Mouse (Mus musculus): ENCODE results near the gene Akap13. TPM values are rescaled to one million over a fixed set of nuclear protein-coding genes. Genes with fewer than 3 reads are reported as not detected.
"Not testable (repeated sequence)": the region's sequence is repeated elsewhere in the genome, so short reads cannot be mapped to it uniquely, and the experiment has no call there.

Gene Akap13
- polyA plus RNA-seq, 1 experiment from 2014 or later: 31.0 TPM

- Histone ChIP-seq H3K4me2 (ENCODE audit: low read depth, low read length, severe bottlenecking) (no peak overlapping the region), H3K27ac (ENCODE audit: low read depth, low read length) (no peak overlapping the region), H3K9me3 (ENCODE audit: control insufficient read depth, low read length) (no peaks in the 10 kb centered on the region), H3K4me1 (replicated peaks; ENCODE audit: control insufficient read depth, insufficient read depth, low read length) (no peaks in the 10 kb centered on the region), H3K27me3 (ENCODE audit: control insufficient read depth, insufficient read depth, low read length) (no peaks in the 10 kb centered on the region), H3K36me3 (ENCODE audit: control insufficient read depth, insufficient read depth, low read length) (no peaks in the 10 kb centered on the region; the same call in 1 of the 2 replicates), H3K9ac (ENCODE audit: low read length) (no peak overlapping the region), H3K4me3 (ENCODE audit: low read depth, low read length) (no peak overlapping the region)
- 86% methylated on average over 13 of the region's 13 CpGs for WGBS
- DNase-seq (ENCODE audit: low spot score) (no peak), ATAC-seq (replicated peaks; ENCODE audit: low FRiP score) (no peak)
These were observed 156.8 kb downstream of the Akap13 start for GRCm38 (mm10) chr7:75612000-75612682.

GRCm38 (mm10) chr7:75612683-75613053 lies 157.3 kb downstream of the Akap13 start:
- Histone ChIP-seq H3K4me3 (ENCODE audit: low read depth, low read length) (no peak overlapping the region), H3K4me1 (replicated peaks; ENCODE audit: control insufficient read depth, insufficient read depth, low read length) (no peaks in the 10 kb centered on the region), H3K9ac (ENCODE audit: low read length) (no peak overlapping the region), H3K9me3 (ENCODE audit: control insufficient read depth, low read length) (no peaks in the 10 kb centered on the region), H3K27ac (ENCODE audit: low read depth, low read length) (no peak overlapping the region), H3K4me2 (ENCODE audit: low read depth, low read length, severe bottlenecking) (no peak overlapping the region), H3K36me3 (ENCODE audit: control insufficient read depth, insufficient read depth, low read length) (no peaks in the 10 kb centered on the region; the same call in 1 of the 2 replicates), H3K27me3 (ENCODE audit: control insufficient read depth, insufficient read depth, low read length) (no peaks in the 10 kb centered on the region)
- ATAC-seq (replicated peaks; ENCODE audit: low FRiP score) (no peak), DNase-seq (ENCODE audit: low spot score) (no peak)

GRCm38 (mm10) chr7:75613240-75613639 lies 157.9 kb downstream of the Akap13 start:
- Histone ChIP-seq H3K9me3 (ENCODE audit: control insufficient read depth, low read length) (no peaks in the 10 kb centered on the region), H3K27me3 (ENCODE audit: control insufficient read depth, insufficient read depth, low read length) (no peaks in the 10 kb centered on the region), H3K27ac (ENCODE audit: low read depth, low read length) (no peak overlapping the region), H3K36me3 (ENCODE audit: control insufficient read depth, insufficient read depth, low read length) (no peaks in the 10 kb centered on the region; the same call in 1 of the 2 replicates), H3K4me2 (ENCODE audit: low read depth, low read length, severe bottlenecking) (no peak overlapping the region), H3K4me1 (replicated peaks; ENCODE audit: control insufficient read depth, insufficient read depth, low read length) (no peaks in the 10 kb centered on the region), H3K4me3 (ENCODE audit: low read depth, low read length) (no peak overlapping the region), H3K9ac (ENCODE audit: low read length) (no peak overlapping the region)
- ATAC-seq (replicated peaks; ENCODE audit: low FRiP score) (no peak), DNase-seq (ENCODE audit: low spot score) (no peak)
- 90% methylated on average over 5 of the region's 5 CpGs for WGBS

GRCm38 (mm10) chr7:75614826-75615225 lies 159.5 kb downstream of the Akap13 start:
- WGBS: 97% methylated on average over 8 of the region's 8 CpGs
- Histone ChIP-seq H3K27ac (ENCODE audit: low read depth, low read length) (no peak overlapping the region), H3K4me1 (replicated peaks; ENCODE audit: control insufficient read depth, insufficient read depth, low read length) (no peaks in the 10 kb centered on the region), H3K9me3 (ENCODE audit: control insufficient read depth, low read length) (no peaks in the 10 kb centered on the region), H3K36me3 (ENCODE audit: control insufficient read depth, insufficient read depth, low read length) (no peaks in the 10 kb centered on the region; the same call in 1 of the 2 replicates), H3K27me3 (ENCODE audit: control insufficient read depth, insufficient read depth, low read length) (no peaks in the 10 kb centered on the region), H3K9ac (ENCODE audit: low read length) (no peak overlapping the region), H3K4me3 (ENCODE audit: low read depth, low read length) (no peak overlapping the region), H3K4me2 (ENCODE audit: low read depth, low read length, severe bottlenecking) (no peak overlapping the region)
- ATAC-seq (replicated peaks; ENCODE audit: low FRiP score): no peak
- no peak for DNase-seq (ENCODE audit: low spot score)

- WGBS: 95% methylated on average over 4 of the region's 4 CpGs
- not testable (repeated sequence) for DNase-seq (ENCODE audit: low spot score)
These were observed 161.9 kb downstream of the Akap13 start for GRCm38 (mm10) chr7:75617246-75617645.

GRCm38 (mm10) chr7:75618699-75619098 lies 163.4 kb downstream of the Akap13 start:
- Histone ChIP-seq H3K27ac (ENCODE audit: low read depth, low read length) (no peak overlapping the region), H3K27me3 (ENCODE audit: control insufficient read depth, insufficient read depth, low read length) (no peaks in the 10 kb centered on the region), H3K4me1 (replicated peaks; ENCODE audit: control insufficient read depth, insufficient read depth, low read length) (no peaks in the 10 kb centered on the region), H3K9me3 (ENCODE audit: control insufficient read depth, low read length) (no peaks in the 10 kb centered on the region), H3K9ac (ENCODE audit: low read length) (no peak overlapping the region), H3K36me3 (ENCODE audit: control insufficient read depth, insufficient read depth, low read length) (no peaks in the 10 kb centered on the region), H3K4me2 (ENCODE audit: low read depth, low read length, severe bottlenecking) (no peak overlapping the region), H3K4me3 (ENCODE audit: low read depth, low read length) (no peak overlapping the region)
- WGBS: 85% methylated on average over 3 of the region's 3 CpGs
- ATAC-seq (replicated peaks; ENCODE audit: low FRiP score) (no peak), DNase-seq (ENCODE audit: low spot score) (no peak)

More at GRCm38 (mm10) chr7:75617246-75617645, 161.9 kb downstream of the Akap13 start:
- H3K27ac ChIP-seq (ENCODE audit: low read depth, low read length); H3K9me3 ChIP-seq (ENCODE audit: control insufficient read depth, low read length); H3K4me3 ChIP-seq (ENCODE audit: low read depth, low read length); H3K4me1 ChIP-seq (replicated peaks; ENCODE audit: control insufficient read depth, insufficient read depth, low read length); ATAC-seq (replicated peaks; ENCODE audit: low FRiP score); H3K27me3 ChIP-seq (ENCODE audit: control insufficient read depth, insufficient read depth, low read length); H3K36me3 ChIP-seq (ENCODE audit: control insufficient read depth, insufficient read depth, low read length); H3K9ac ChIP-seq (ENCODE audit: low read length); H3K4me2 ChIP-seq (ENCODE audit: low read depth, low read length, severe bottlenecking): not testable (repeated sequence)

- no peak for ATAC-seq (replicated peaks; ENCODE audit: low FRiP score)
These were observed 164.5 kb downstream of the Akap13 start for GRCm38 (mm10) chr7:75619875-75620274.

GRCm38 (mm10) chr7:75620395-75620960 lies 165.1 kb downstream of the Akap13 start:
- Histone ChIP-seq H3K9ac (ENCODE audit: low read length) (no peak overlapping the region), H3K9me3 (ENCODE audit: control insufficient read depth, low read length) (no peaks in the 10 kb centered on the region), H3K4me1 (replicated peaks; ENCODE audit: control insufficient read depth, insufficient read depth, low read length) (no peaks in the 10 kb centered on the region), H3K4me2 (ENCODE audit: low read depth, low read length, severe bottlenecking) (no peak overlapping the region), H3K27me3 (ENCODE audit: control insufficient read depth, insufficient read depth, low read length) (no peaks in the 10 kb centered on the region), H3K36me3 (ENCODE audit: control insufficient read depth, insufficient read depth, low read length) (no peaks in the 10 kb centered on the region), H3K4me3 (ENCODE audit: low read depth, low read length) (no peak overlapping the region), H3K27ac (ENCODE audit: low read depth, low read length) (no peak overlapping the region)
- DNase-seq (ENCODE audit: low spot score) (no peak), ATAC-seq (replicated peaks; ENCODE audit: low FRiP score) (no peak)
- 92% methylated on average over 3 of the region's 3 CpGs for WGBS

More at GRCm38 (mm10) chr7:75619875-75620274, 164.5 kb downstream of the Akap13 start:
- Histone ChIP-seq H3K27me3 (ENCODE audit: control insufficient read depth, insufficient read depth, low read length) (no peaks in the 10 kb centered on the region), H3K9me3 (ENCODE audit: control insufficient read depth, low read length) (no peaks in the 10 kb centered on the region), H3K9ac (ENCODE audit: low read length) (no peak overlapping the region), H3K4me2 (ENCODE audit: low read depth, low read length, severe bottlenecking) (no peak overlapping the region), H3K4me3 (ENCODE audit: low read depth, low read length) (no peak overlapping the region), H3K36me3 (ENCODE audit: control insufficient read depth, insufficient read depth, low read length) (no peaks in the 10 kb centered on the region), H3K4me1 (replicated peaks; ENCODE audit: control insufficient read depth, insufficient read depth, low read length) (no peaks in the 10 kb centered on the region), H3K27ac (ENCODE audit: low read depth, low read length) (no peak overlapping the region)
- 90% methylated on average over 6 of the region's 6 CpGs for WGBS
- DNase-seq (ENCODE audit: low spot score): no peak

GRCm38 (mm10) chr7:75620976-75621375 lies 165.6 kb downstream of the Akap13 start:
- DNase-seq (ENCODE audit: low spot score): no peak
- Histone ChIP-seq H3K36me3 (ENCODE audit: control insufficient read depth, insufficient read depth, low read length) (no peaks in the 10 kb centered on the region), H3K4me1 (replicated peaks; ENCODE audit: control insufficient read depth, insufficient read depth, low read length) (no peaks in the 10 kb centered on the region), H3K9ac (ENCODE audit: low read length) (no peak overlapping the region), H3K9me3 (ENCODE audit: control insufficient read depth, low read length) (no peaks in the 10 kb centered on the region), H3K27me3 (ENCODE audit: control insufficient read depth, insufficient read depth, low read length) (no peaks in the 10 kb centered on the region), H3K27ac (ENCODE audit: low read depth, low read length) (no peak overlapping the region), H3K4me2 (ENCODE audit: low read depth, low read length, severe bottlenecking) (no peak overlapping the region), H3K4me3 (ENCODE audit: low read depth, low read length) (no peak overlapping the region)
- ATAC-seq (replicated peaks; ENCODE audit: low FRiP score): no peak
- WGBS: 88% methylated on average over 4 of the region's 4 CpGs

Data from forebrain, embryonic 11.5 days (tissue).